Mouse (Mus musculus) ES-E14 (cell line): Measurements from ENCODE around the gene Tbc1d19.

Source experiments
- HCFC1 ChIP-seq: IDR thresholded peaks from 2 replicates; pipeline ENCODE4 v1.6.1; 2012; ENCODE audit warnings: low read length, inconsistent platforms, borderline replicate concordance; ENCODE audit not compliant: insufficient read depth
- ZC3H11A ChIP-seq: IDR thresholded peaks from 2 replicates; pipeline ENCODE4 v1.6.1; 2012; ENCODE audit warnings: low read depth, mild to moderate bottlenecking, inconsistent platforms, low read length, borderline replicate concordance

DNA sequence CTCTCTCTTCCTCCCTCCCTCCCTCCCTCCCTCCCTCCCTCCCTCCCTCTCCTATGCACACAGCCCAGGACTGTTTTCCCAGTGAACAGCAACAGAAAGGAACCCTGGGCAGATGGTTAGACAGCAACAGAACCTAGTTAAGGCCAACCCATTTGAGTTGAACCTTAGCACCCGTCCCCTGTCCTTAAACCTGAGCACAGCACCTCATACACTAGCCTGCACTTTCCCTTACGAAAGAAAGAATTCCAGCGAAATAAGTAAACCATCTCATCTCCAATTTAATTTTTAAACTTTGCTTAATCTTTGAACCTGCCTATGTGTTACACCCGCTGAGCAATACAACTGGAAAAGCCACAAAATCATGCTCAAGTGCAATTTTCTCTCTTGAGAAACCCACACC is 49.5 kb upstream of the Tbc1d19 start:
- TF ChIP-seq HCFC1 (no peak), ZC3H11A (no peak)
